Comparison of ENCODE assay signal across 8 mouse cellular contexts in genomic region chr17:53694039-53694438, GRCm38 (mm10). TPM values are rescaled to one million over a fixed set of nuclear protein-coding genes. Genes with fewer than 3 reads are reported as not detected.
DNase-seq lines count a peak whose midpoint lies in the region; ATAC-seq and TF ChIP-seq lines count a peak whose summit lies in the region.

No protein-coding gene starts in this region.

- H3K9ac ChIP-seq in embryonic facial prominence, embryonic 11.5 days (replicated peaks; ENCODE audit: low read length) = no peak overlapping the region
- no peak overlapping the region for H3K9ac ChIP-seq in midbrain, embryonic 11.5 days (ENCODE audit: low read length)
- H3K9ac ChIP-seq in midbrain, embryonic 15.5 days = no peak overlapping the region

- no peak overlapping the region for H3K27ac ChIP-seq in embryonic facial prominence, embryonic 11.5 days (replicated peaks; ENCODE audit: low read depth, low read length)
- no peak overlapping the region for H3K27ac ChIP-seq in embryonic facial prominence, embryonic 10.5 days (replicated peaks)
- no peak overlapping the region for H3K27ac ChIP-seq in midbrain, embryonic 11.5 days (ENCODE audit: low read depth, low read length)
- H3K27ac ChIP-seq in midbrain, embryonic 15.5 days = no peak overlapping the region
- 0 out of 2 replicates have a peak overlapping the region, but pooled peaks have one; percentile 24 for H3K27ac ChIP-seq in gastrocnemius, adult 2 months

- no peaks in the 10 kb centered on the region for H3K4me1 ChIP-seq in embryonic facial prominence, embryonic 11.5 days (ENCODE audit: control insufficient read depth, insufficient read depth, low read length)
- H3K4me1 ChIP-seq in embryonic facial prominence, embryonic 10.5 days = peaks cover 5% of the 10 kb centered on the region
- peaks cover 2% of the 10 kb centered on the region; the same call in 1 of the 2 replicates for H3K4me1 ChIP-seq in midbrain, embryonic 11.5 days (ENCODE audit: control insufficient read depth, insufficient read depth, low read length)
- peaks cover 5% of the 10 kb centered on the region for H3K4me1 ChIP-seq in midbrain, embryonic 15.5 days

- H3K4me2 ChIP-seq in embryonic facial prominence, embryonic 11.5 days (ENCODE audit: low read depth, low read length) = no peak overlapping the region
- no peak overlapping the region for H3K4me2 ChIP-seq in midbrain, embryonic 11.5 days
- no peak overlapping the region for H3K4me2 ChIP-seq in midbrain, embryonic 15.5 days

- H3K9me3 ChIP-seq in embryonic facial prominence, embryonic 11.5 days (replicated peaks; ENCODE audit: control insufficient read depth, low read length) = no peaks in the 10 kb centered on the region
- H3K9me3 ChIP-seq in embryonic facial prominence, embryonic 10.5 days = no peaks in the 10 kb centered on the region
- no peaks in the 10 kb centered on the region for H3K9me3 ChIP-seq in midbrain, embryonic 11.5 days (ENCODE audit: control insufficient read depth, low read length)
- H3K9me3 ChIP-seq in midbrain, embryonic 15.5 days = no peaks in the 10 kb centered on the region

- no peaks in the 10 kb centered on the region for H3K36me3 ChIP-seq in embryonic facial prominence, embryonic 11.5 days (replicated peaks; ENCODE audit: control insufficient read depth, insufficient read depth, low read depth, low read length)
- no peaks in the 10 kb centered on the region for H3K36me3 ChIP-seq in embryonic facial prominence, embryonic 10.5 days (replicated peaks)
- H3K36me3 ChIP-seq in midbrain, embryonic 11.5 days (ENCODE audit: control insufficient read depth, insufficient read depth, low read length) = no peaks in the 10 kb centered on the region
- H3K36me3 ChIP-seq in midbrain, embryonic 15.5 days (replicated peaks) = no peaks in the 10 kb centered on the region

- TF ChIP-seq CTCF in gastrocnemius, adult 2 months (IDR thresholded peaks at IDR 0.05) = peak; percentile 60

- no peak for ATAC-seq in embryonic facial prominence, embryonic 11.5 days (replicated peaks; ENCODE audit: insufficient number of reproducible peaks, low FRiP score, low TSS enrichment, low read depth)
- no peak for ATAC-seq in midbrain, embryonic 11.5 days (ENCODE audit: low FRiP score)
- ATAC-seq in midbrain, embryonic 15.5 days (replicated peaks) = no peak

- intact Hi-C loops in gastrocnemius, adult 2 months (cut with DNase I) = loop anchor here (5.0 kb wide), 1 partner anchor 182 kb away; no protein-coding TSS in a partner anchor

- H3K4me3 ChIP-seq in embryonic facial prominence, embryonic 11.5 days (ENCODE audit: low read depth, low read length) = no peak overlapping the region
- no peak overlapping the region for H3K4me3 ChIP-seq in embryonic facial prominence, embryonic 10.5 days
- H3K4me3 ChIP-seq in midbrain, embryonic 11.5 days (ENCODE audit: low read depth, low read length) = no peak overlapping the region
- no peak overlapping the region for H3K4me3 ChIP-seq in midbrain, embryonic 15.5 days
- no peak overlapping the region for H3K4me3 ChIP-seq in gastrocnemius, adult 2 months

- peak; percentile 23 for DNase-seq in embryonic facial prominence, embryonic 11.5 days (ENCODE audit: low spot score)
- no peak for DNase-seq in embryonic facial prominence, embryonic 10.5 days (ENCODE audit: low spot score)
- DNase-seq in midbrain, embryonic 11.5 days (ENCODE audit: low spot score, missing footprints) = peak; percentile 68
- DNase-seq in adipocyte (ENCODE audit: low spot score) = peak; percentile 90
- peak; percentile 59 for DNase-seq in gastrocnemius, adult 2 months
- peak; percentile 56 for DNase-seq in lung, postnatal 25 days (ENCODE audit: low spot score)
- DNase-seq in T-cell, adult 2 months (ENCODE audit: low spot score) = no peak

- WGBS in embryonic facial prominence, embryonic 11.5 days = 73% methylated on average over 2 of the region's 2 CpGs
- WGBS in embryonic facial prominence, embryonic 10.5 days = 84% methylated on average over 2 of the region's 2 CpGs
- WGBS in midbrain, embryonic 11.5 days = 83% methylated on average over 2 of the region's 2 CpGs
- WGBS in midbrain, embryonic 15.5 days = 75% methylated on average over 2 of the region's 2 CpGs

- H3K27me3 ChIP-seq in embryonic facial prominence, embryonic 11.5 days (ENCODE audit: control insufficient read depth, insufficient read depth, low read length) = no peaks in the 10 kb centered on the region
- no peaks in the 10 kb centered on the region for H3K27me3 ChIP-seq in embryonic facial prominence, embryonic 10.5 days (replicated peaks; ENCODE audit: low read depth, poor library complexity, severe bottlenecking)
- H3K27me3 ChIP-seq in midbrain, embryonic 11.5 days (ENCODE audit: control insufficient read depth, insufficient read depth, low read length) = no peaks in the 10 kb centered on the region
- H3K27me3 ChIP-seq in midbrain, embryonic 15.5 days (replicated peaks) = no peaks in the 10 kb centered on the region

RNA-seq across cellular contexts. Expression of gene Sgo1, which starts 4.9 kb away (rescaled TPM):
- 45.3 and 54.9 TPM in 2 replicates for polyA plus RNA-seq in embryonic facial prominence, embryonic 11.5 days (2014; fragmentation: Nextera tagmentation; extraction: Ambion mirVana)
- 42.0 and 43.2 TPM in 2 replicates for polyA plus RNA-seq in embryonic facial prominence, embryonic 10.5 days (2016; fragmentation: Nextera tagmentation; extraction: Ambion mirVana)
- polyA plus RNA-seq in midbrain, embryonic 11.5 days (2014; fragmentation: Nextera tagmentation; extraction: Ambion mirVana) = 52.3 and 56.2 TPM in 2 replicates
- polyA plus RNA-seq in midbrain, embryonic 15.5 days (2015; fragmentation: Nextera tagmentation; extraction: Ambion mirVana) = 4.1 and 4.7 TPM in 2 replicates
- total RNA-seq in gastrocnemius, adult 2 months (2021) = not detected

Comparison
In these comparisons a context has a peak if more than half of its experiments do, and no peak if none do; other contexts are left out.
1. DNase-seq: peak in embryonic facial prominence, embryonic 11.5 days (single experiment), midbrain, embryonic 11.5 days (single experiment), adipocyte (single experiment), gastrocnemius, adult 2 months (single experiment) and lung, postnatal 25 days (single experiment); none in embryonic facial prominence, embryonic 10.5 days (single experiment) and T-cell, adult 2 months (single experiment).